Mouse (Mus musculus) retina, adult 2 months (tissue): ENCODE measurements around the gene Aarsd1.
"Not testable (repeated sequence)": the region's sequence is repeated elsewhere in the genome, so short reads cannot be mapped to it uniquely, and the experiment has no call there.

ENCODE experiments used
- DNase-seq: peaks from one replicate; pipeline ENCODE4 v3.0.0-alpha.2; 2012; ENCODE audit warnings: low read depth, low spot score

Aarsd1 gene

GRCm38 (mm10) chr11:101417101-101417855, at the start of gene Aarsd1:
Gene Aarsd1 (minus strand): TSS chr11:101417615.
- DNase-seq, result peak; percentile 75

DNA sequence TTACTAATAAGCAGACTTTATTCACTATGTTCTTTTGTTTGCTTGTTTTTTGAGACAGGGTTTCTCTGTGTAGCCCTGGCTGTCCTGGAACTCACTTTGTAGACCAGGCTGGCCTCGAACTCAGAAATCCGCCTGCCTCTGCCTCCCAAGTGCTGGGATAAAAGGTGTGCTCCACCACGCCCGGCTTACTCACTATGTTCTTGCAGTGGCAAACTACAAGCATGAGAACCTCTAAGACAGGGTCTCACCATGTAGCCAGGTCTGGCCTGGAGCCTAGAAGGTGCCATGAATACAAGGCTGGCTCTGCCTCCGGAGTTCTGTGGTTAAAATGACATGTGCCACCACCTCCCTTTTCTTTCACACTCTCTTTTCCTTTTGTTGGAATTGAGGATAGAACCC, 49.1 kb upstream of the Aarsd1 start:
- not testable (repeated sequence) for DNase-seq

- DNase-seq, result peak; percentile 64
Observed at GRCm38 (mm10) chr11:101465869-101466551, 48.6 kb upstream of the Aarsd1 start, which contains the start of gene Vat1. Gene Vat1 (minus strand): TSS chr11:101466230.

GRCm38 (mm10) chr11:101465101-101465868, 47.9 kb upstream of the Aarsd1 start:
- no peak for DNase-seq

GRCm38 (mm10) chr11:101464211-101465100, 47.0 kb upstream of the Aarsd1 start, which contains the start of gene Rnd2:
Gene Rnd2 (plus strand): TSS chr11:101464999.
- no peak for DNase-seq

GRCm38 (mm10) chr11:101462583-101463440, 45.4 kb upstream of the Aarsd1 start:
- DNase-seq, result no peak

DNA sequence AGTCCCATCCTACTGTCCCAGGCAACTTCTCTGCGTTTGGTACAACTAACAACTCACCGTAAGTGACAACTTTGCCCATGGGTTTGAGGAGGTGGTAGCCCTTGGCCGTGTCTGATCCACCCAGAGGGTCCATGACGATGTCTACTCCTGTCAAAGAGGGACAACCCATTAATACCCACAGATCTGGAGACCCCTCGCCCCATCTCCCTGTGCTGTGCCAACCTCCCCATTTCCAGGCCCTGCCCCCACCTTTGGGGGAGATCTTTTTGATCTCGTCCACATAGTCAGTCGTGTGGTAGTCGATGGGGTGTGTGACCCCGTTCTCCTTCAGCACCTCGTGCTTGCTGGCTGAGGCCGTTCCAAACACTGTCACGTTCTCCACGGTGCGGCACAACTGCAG, 44.7 kb upstream of the Aarsd1 start:
- no peak for DNase-seq

DNA sequence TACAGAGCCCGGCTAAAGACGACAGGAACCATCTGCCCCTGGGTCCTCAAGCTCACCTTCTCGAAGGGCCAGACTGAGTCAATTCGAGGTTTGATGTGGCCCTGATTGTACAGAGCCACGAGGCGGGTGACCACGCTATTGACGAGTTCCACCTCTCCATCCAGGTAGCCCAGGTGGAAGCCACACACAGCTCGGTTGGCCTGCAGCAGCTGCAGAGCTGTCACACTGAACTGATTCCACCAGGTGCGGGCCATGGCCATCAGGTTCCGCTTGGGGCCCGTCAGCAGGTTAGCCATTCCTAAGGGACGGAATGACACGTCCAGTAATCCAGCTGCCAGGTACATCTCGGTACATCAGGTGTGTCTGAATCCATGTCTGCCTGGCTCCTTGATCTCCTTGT, 42.9 kb upstream of the Aarsd1 start:
- no peak for DNase-seq

DNA sequence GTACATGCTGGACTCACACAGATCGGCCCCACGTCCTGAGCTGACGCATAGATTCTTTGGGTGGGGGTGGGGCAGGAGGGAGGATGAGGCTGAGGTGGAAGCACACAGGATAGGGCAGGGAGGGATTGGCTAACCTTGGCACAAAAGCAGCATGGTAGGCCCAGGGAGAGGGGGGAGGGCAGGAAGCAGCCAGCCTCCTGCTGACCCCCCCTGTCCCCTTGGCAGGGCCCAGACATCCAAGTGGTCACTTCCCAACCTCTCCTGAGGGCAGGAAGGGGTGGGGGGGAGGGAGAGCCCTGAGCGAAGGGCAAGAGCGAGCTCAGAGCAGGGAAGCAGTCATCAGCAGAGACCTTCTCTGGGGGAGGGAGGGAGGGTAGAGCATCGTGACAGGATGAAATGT, 42.3 kb upstream of the Aarsd1 start:
- no peak for DNase-seq

- no peak for DNase-seq
Observed at GRCm38 (mm10) chr11:101458217-101458616, 40.8 kb upstream of the Aarsd1 start.

- no peak for DNase-seq
Observed at GRCm38 (mm10) chr11:101457631-101458030, 40.2 kb upstream of the Aarsd1 start.

- DNase-seq, result no peak
Observed at GRCm38 (mm10) chr11:101455627-101456026, 38.2 kb upstream of the Aarsd1 start.

DNA sequence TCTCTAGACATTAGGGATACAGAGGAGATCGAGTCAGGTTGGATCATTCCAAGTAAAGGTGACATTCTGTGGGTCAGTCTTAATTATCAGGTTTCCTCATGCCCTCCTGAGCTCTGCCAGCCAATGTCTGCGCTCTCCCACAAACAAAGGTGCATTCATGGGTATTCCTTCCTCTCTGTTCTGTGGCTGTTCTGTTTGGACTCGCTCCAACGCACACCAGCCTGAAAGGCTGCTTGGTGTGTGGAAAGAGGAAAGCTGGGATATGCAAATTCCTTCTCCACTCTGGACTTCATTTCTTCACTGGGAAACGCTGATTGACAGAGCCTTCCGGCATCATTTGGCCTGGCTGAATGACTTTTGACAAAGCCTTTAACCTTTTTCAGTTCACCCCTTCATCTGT, 37.3 kb upstream of the Aarsd1 start:
- no peak for DNase-seq

GRCm38 (mm10) chr11:101452093-101452774, 34.8 kb upstream of the Aarsd1 start:
- DNase-seq, result no peak

- no peak for DNase-seq
Observed at GRCm38 (mm10) chr11:101451536-101451935, 34.1 kb upstream of the Aarsd1 start.

GRCm38 (mm10) chr11:101450394-101450793, 33.0 kb upstream of the Aarsd1 start:
- no peak for DNase-seq

DNA sequence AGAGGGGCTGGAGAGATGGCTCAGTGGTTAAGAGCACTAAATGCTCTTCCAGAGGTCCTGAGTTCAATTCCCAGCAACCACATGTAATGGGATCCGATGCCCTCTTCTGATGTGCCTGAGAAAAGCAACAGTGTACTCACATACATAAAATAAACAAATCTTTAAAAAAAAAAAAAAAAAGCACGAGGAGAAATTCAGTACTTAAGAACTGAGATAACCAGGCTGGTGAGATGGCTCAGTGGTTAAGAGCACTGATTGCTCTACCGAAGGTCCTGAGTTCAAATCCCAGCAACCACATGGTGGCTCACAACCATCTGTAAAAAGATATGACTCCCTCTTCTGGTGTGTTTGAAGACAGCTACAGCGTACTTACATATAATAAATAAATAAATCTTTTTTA, 32.2 kb upstream of the Aarsd1 start:
- DNase-seq, result not testable (repeated sequence)

- DNase-seq, result no peak
Observed at GRCm38 (mm10) chr11:101448899-101449298, 31.5 kb upstream of the Aarsd1 start.

- no peak for DNase-seq
Observed at GRCm38 (mm10) chr11:101448274-101448746, 30.9 kb upstream of the Aarsd1 start, which contains the start of gene Ifi35. Gene Ifi35 (plus strand): TSS chr11:101448407.
